Mouse (Mus musculus) mouse embryonic stem cell (cell line): ENCODE results near the gene Olfr1383.
"Not testable (repeated sequence)": the region's sequence is repeated elsewhere in the genome, so short reads cannot be mapped to it uniquely, and the experiment has no call there.

Experiments
- in situ Hi-C, 2 experiments: fragments of 300-500 bp; cut with MboI; formaldehyde crosslinking; loops; 1 replicate in 1 of 2; 3 replicates in 1 of 2; pipeline ENCODE4 v1.14.3; 2019 to 2020; ENCODE audit warnings: low sequenced_read_pairs in 2 of 2, low pct_unique_long_range_greater_than_20kb in 1 of 2, mixed read lengths in 1 of 2; ENCODE audit not compliant: unreplicated experiment in 1 of 2

Gene Olfr1383

DNA sequence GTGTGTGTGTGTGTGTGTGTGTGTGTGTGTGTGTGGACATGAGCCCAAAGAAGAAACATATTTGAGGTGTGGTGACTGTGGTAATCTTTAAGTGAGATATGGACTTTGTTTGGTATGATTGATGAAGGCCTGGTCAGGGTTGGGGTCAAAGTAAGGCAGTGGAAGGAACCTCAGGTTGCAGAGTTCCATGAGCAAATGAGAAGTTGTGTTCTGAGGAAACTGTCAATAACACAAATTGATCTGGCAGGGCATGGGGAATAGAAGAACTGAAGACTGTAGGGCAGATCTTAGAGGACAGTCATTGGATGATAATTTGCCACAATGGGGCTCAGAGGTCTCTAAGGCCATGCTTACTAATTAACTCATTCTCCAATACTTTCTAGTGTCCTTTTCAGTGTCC lies at the start of gene Olfr1383:
Olfr1383 (plus strand) TSS at position 301 of the 400 bp plus-strand sequence.
- in situ Hi-C loops: no loop called here

- in situ Hi-C loops: no loop called here
These were observed 33.5 kb upstream of the Olfr1383 start for GRCm38 (mm10) chr11:49485973-49486372.

DNA sequence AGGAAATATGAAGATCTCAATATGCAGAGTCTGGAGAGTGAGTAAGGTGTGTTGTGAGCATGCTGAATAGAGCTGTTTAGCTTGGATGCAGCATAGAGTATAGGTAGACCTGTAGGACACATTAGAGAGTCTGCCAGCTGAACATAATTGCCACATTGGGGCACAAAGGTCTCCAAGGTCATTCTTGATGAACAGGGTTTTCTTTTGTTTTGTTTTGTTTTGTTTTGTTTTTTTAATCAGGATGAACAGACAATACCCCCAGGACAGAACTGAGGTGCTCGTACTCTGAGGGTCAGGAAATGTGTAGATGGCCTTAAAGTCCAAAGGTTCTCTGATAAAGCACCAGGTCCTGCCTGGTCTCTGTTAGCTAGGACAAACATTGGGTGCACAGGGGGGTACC lies 30.7 kb upstream of the Olfr1383 start, which contains the start of gene Olfr1385:
Olfr1385 (plus strand) TSS at position 301 of the 400 bp plus-strand sequence.
- in situ Hi-C loops: not testable (repeated sequence)

DNA sequence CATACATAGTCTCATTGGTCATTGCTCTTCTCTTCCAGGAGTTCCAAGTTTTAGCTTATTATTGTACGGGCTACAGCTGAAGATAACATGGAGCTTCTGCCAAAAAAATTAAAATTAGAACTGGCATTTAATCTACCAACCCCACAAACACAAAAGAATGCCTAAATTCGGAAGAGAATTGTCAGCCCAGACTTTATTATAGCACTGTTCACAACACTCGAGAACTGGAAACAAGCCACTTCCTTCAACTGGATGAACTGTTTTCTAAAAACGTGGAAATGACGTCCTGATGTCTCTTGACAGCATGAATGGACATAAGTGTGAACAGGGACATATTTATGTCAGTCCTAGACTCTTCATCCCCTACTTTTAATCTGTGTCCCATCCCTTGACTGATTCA lies 1.4 kb upstream of the Olfr1383 start:
- in situ Hi-C loops: no loop called here

DNA sequence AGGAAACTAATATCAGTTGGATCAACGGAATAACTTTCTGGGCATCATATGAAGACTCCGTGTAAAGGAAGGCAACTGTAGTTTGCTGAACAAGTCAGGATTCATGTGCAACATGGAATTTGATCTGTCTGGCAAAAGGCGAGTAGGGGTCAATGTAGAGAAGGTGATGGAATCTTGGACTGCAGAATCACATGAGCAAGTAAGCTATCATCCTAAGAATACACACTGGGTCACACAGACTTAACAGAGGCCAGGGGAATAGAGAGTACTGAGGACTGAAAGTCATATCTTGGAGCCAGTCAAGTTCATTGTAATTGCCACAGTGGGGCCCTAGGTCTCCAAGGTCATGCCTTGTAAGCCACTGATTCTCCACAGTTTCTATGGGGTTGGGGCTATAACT lies 8.5 kb downstream of the Olfr1383 start, which contains the start of gene Olfr1382:
Olfr1382 (plus strand) TSS at position 301 of the 400 bp plus-strand sequence.
- in situ Hi-C loops: no loop called here

DNA sequence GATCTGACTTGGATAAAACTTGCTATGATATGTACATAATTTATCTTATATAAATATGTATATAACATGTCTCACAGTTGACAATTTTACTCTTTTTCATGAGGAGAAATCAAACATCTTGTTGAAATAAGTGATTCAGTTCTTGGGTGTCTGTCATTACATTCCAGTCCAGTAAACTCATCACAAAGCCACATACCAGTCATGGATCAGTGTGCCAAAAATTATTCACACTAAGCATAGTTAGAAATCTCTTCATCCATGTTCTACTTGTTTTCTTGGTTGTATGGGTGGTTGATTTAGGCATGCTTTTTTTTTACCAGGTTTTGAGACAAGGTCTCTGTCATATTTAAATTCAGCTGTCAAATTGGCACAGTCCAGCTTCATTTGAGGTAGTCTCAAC lies 13.3 kb downstream of the Olfr1383 start:
- in situ Hi-C loops: no loop called here

- in situ Hi-C loops: not testable (repeated sequence)
These were observed 17.2 kb downstream of the Olfr1383 start for GRCm38 (mm10) chr11:49536631-49537030.

DNA sequence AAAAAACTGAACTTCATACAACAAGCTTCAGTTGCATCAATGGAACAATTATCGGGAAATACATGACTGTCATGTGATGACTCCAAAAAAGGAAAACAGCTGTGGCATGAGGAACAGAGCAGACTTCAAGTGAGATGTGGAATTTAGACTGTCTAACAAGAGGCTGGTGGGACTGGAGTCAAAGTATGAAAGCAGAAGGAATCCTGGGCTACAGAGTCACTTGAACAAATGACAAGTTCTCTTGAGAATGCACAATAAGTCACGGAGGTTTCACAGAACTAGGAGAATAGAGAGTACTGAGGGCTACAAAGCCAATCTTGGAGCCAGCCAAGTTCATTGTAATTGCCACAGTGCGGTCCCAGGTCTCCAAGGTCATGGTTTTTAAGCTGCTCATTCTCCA lies 23.7 kb downstream of the Olfr1383 start, which contains the start of gene Olfr1381:
Olfr1381 (plus strand) TSS at position 301 of the 400 bp plus-strand sequence.
- in situ Hi-C loops: not testable (repeated sequence)

GRCm38 (mm10) chr11:49554033-49554432 lies 34.6 kb downstream of the Olfr1383 start:
- in situ Hi-C loops: not testable (repeated sequence)

DNA sequence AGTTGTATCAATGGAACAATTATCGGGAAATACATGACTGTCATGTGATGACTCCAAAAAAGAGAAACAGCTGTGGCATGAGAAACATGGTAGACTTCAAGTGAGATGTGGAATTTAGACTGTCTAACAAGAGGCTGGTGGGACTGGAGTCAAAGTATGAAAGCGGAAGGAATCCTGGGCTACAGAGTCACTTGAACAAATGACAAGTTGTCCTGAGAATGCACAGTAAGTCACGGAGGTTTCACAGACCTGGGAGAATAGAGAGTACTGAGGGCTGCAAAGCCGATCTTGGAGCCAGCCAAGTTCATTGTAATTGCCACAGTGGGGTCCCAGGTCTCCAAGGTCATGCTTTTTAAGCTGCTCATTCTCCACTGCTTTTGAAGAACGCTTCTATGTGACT lies 37.1 kb downstream of the Olfr1383 start, which contains the start of gene Olfr1380:
Olfr1380 (plus strand) TSS at position 301 of the 400 bp plus-strand sequence.
- in situ Hi-C loops: not testable (repeated sequence)

DNA sequence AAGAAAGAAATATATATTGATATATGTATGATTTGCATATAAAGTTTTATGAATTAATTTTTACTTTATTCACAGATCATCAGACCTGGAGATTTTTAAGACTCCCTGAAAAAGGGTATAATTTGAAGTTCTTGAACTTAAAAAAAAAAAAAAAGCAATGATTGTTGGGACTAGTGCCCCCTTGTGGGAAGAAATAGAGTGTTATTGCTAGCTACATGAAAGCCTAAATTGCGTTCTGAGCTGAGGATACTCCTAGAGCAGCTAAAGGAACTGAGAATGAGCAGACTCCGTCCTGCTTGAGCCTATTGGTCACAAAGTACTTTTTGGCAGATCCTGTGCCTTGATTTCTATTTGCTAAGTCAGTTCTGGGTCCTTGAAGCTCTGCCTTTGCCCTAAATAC lies 55.6 kb downstream of the Olfr1383 start:
- in situ Hi-C loops: not testable (repeated sequence)
